ENCODE assay signal across 26 mouse cellular contexts in the genomic region with DNA sequence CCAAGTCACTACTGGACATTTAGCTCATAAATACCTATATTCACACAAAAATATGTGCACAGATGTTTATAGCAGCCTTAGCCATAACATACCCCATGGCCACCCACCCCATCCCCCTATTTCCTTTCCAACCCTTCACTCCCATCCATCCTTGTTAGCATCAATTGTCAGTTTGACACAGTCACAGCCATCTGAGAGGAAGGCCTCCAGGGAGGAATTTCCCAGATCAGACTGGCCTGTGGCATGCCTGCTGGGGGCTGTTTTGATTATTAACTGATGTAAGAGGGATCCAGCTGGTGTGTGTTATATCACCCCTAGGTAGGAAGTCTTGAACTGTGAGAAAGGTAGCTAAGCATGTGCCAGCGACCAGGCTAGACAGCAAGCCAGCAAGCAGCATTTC. TPM values are rescaled to one million over a fixed set of nuclear protein-coding genes. Genes with fewer than 3 reads are reported as not detected.
DNase-seq lines count a peak whose midpoint lies in the region; ATAC-seq and TF ChIP-seq lines count a peak whose summit lies in the region.
"Had no signal": no experiment of that assay in that cellular context is flagged by ENCODE, and none has a peak within 500 bp of the region (broad histone marks: within the 10 kb centered on the region; RNA-seq: fewer than 3 reads in every experiment).

No protein-coding gene starts in this region.

- H3K9ac ChIP-seq in midbrain, embryonic 11.5 days (ENCODE audit: low read length) = no peak overlapping the region
- H3K9ac ChIP-seq in hindbrain, postnatal 0 days (replicated peaks; ENCODE audit: low read length) = no peak overlapping the region
- H3K9ac ChIP-seq: heart, embryonic 13.5 days; kidney, embryonic 15.5 days; limb, embryonic 12.5 days; lung, embryonic 15.5 days; midbrain, embryonic 15.5 days; neural tube, embryonic 13.5 days; stomach, embryonic 15.5 days had no signal

- 71% methylated on average over 1 of the region's 1 CpGs for WGBS in midbrain, embryonic 11.5 days
- WGBS in midbrain, embryonic 10.5 days = 66% methylated on average over 1 of the region's 1 CpGs
- 46% methylated on average over 1 of the region's 1 CpGs for WGBS in hindbrain, postnatal 0 days

- ATAC-seq in midbrain, embryonic 11.5 days (ENCODE audit: low FRiP score) = no peak
- ATAC-seq in hindbrain, postnatal 0 days = 0 out of 2 replicates have a peak, but pooled peaks have one; percentile 49
- ATAC-seq: CD4-positive, CD25-positive, alpha-beta regulatory T cell, adult 4 months; forebrain, embryonic 16.5 days; midbrain, embryonic 15.5 days had no signal

- no peak overlapping the region for H3K4me3 ChIP-seq in midbrain, embryonic 11.5 days (ENCODE audit: low read depth, low read length)
- no peak overlapping the region for H3K4me3 ChIP-seq in midbrain, embryonic 10.5 days
- H3K4me3 ChIP-seq in hindbrain, postnatal 0 days (ENCODE audit: low read length) = no peak overlapping the region
- H3K4me3 ChIP-seq: erythroblast, embryonic 14.5 days; gastrocnemius, adult 2 months; heart, embryonic 13.5 days; kidney, embryonic 15.5 days; limb, embryonic 12.5 days; lung, embryonic 15.5 days; midbrain, embryonic 15.5 days; neural tube, embryonic 13.5 days; stomach, embryonic 15.5 days had no signal

- no peaks in the 10 kb centered on the region for H3K9me3 ChIP-seq in midbrain, embryonic 11.5 days (ENCODE audit: control insufficient read depth, low read length)
- no peaks in the 10 kb centered on the region for H3K9me3 ChIP-seq in midbrain, embryonic 10.5 days (replicated peaks)
- H3K9me3 ChIP-seq in hindbrain, postnatal 0 days (ENCODE audit: low read length) = no peaks in the 10 kb centered on the region
- H3K9me3 ChIP-seq: heart, embryonic 13.5 days; kidney, embryonic 15.5 days; limb, embryonic 12.5 days; lung, embryonic 15.5 days; midbrain, embryonic 15.5 days; neural tube, embryonic 13.5 days; stomach, embryonic 15.5 days had no signal

- H3K4me1 ChIP-seq in midbrain, embryonic 11.5 days (ENCODE audit: control insufficient read depth, insufficient read depth, low read length) = no peaks in the 10 kb centered on the region
- H3K4me1 ChIP-seq in midbrain, embryonic 10.5 days = no peaks in the 10 kb centered on the region
- no peaks in the 10 kb centered on the region for H3K4me1 ChIP-seq in hindbrain, postnatal 0 days (ENCODE audit: insufficient read depth, low read length)
- H3K4me1 ChIP-seq: kidney, embryonic 15.5 days; midbrain, embryonic 15.5 days; stomach, embryonic 15.5 days had no signal

- DNase-seq in embryo, embryonic 10 days (ENCODE audit: low spot score) = peak; percentile 23
- DNase-seq in embryo, embryonic 9.5 days (ENCODE audit: extremely low spot score) = no peak
- DNase-seq in midbrain, embryonic 11.5 days (ENCODE audit: low spot score, missing footprints) = peak; percentile 51
- DNase-seq in midbrain, embryonic 10.5 days (ENCODE audit: low spot score) = no peak
- peak; percentile 33 for DNase-seq in embryo, embryonic 11 days
- no peak for DNase-seq in hindbrain, postnatal 0 days (ENCODE audit: low spot score)
- no peak for DNase-seq in ovary, postnatal 10 days (ENCODE audit: low spot score)
- DNase-seq: adrenal gland, postnatal 14 days; cerebellum, adult 8-10 months; gastrocnemius, adult 2 months; gastrocnemius, postnatal 36 days; heart, postnatal 10 days; kidney, adult 18-20 months; kidney, postnatal 25 days; right cerebral cortex, postnatal 25 days; thymus, postnatal 14 days had no signal

- H3K27ac ChIP-seq in midbrain, embryonic 11.5 days (ENCODE audit: low read depth, low read length) = no peak overlapping the region
- no peak overlapping the region for H3K27ac ChIP-seq in midbrain, embryonic 10.5 days (replicated peaks)
- H3K27ac ChIP-seq in hindbrain, postnatal 0 days = no peak overlapping the region
- H3K27ac ChIP-seq: gastrocnemius, adult 2 months; heart, embryonic 13.5 days; kidney, embryonic 15.5 days; limb, embryonic 12.5 days; lung, embryonic 15.5 days; midbrain, embryonic 15.5 days; neural tube, embryonic 13.5 days; stomach, embryonic 15.5 days had no signal

- no peaks in the 10 kb centered on the region for H3K36me3 ChIP-seq in midbrain, embryonic 11.5 days (ENCODE audit: control insufficient read depth, insufficient read depth, low read length)
- no peaks in the 10 kb centered on the region for H3K36me3 ChIP-seq in midbrain, embryonic 10.5 days
- H3K36me3 ChIP-seq in hindbrain, postnatal 0 days (ENCODE audit: insufficient read depth, low read length) = no peaks in the 10 kb centered on the region
- H3K36me3 ChIP-seq: heart, embryonic 13.5 days; kidney, embryonic 15.5 days; limb, embryonic 12.5 days; lung, embryonic 15.5 days; midbrain, embryonic 15.5 days; neural tube, embryonic 13.5 days; stomach, embryonic 15.5 days had no signal

- no peak for TF ChIP-seq CTCF in hindbrain, postnatal 0 days (IDR thresholded peaks at IDR 0.05; ENCODE audit: low read depth)

- H3K4me2 ChIP-seq in midbrain, embryonic 11.5 days = no peak overlapping the region
- no peak overlapping the region for H3K4me2 ChIP-seq in hindbrain, postnatal 0 days (ENCODE audit: low read depth, low read length)
- H3K4me2 ChIP-seq: heart, embryonic 13.5 days; kidney, embryonic 15.5 days; limb, embryonic 12.5 days; lung, embryonic 15.5 days; midbrain, embryonic 15.5 days; neural tube, embryonic 13.5 days; stomach, embryonic 15.5 days had no signal

- H3K27me3 ChIP-seq in midbrain, embryonic 11.5 days (ENCODE audit: control insufficient read depth, insufficient read depth, low read length) = no peaks in the 10 kb centered on the region
- no peaks in the 10 kb centered on the region for H3K27me3 ChIP-seq in midbrain, embryonic 10.5 days (ENCODE audit: low read depth, poor library complexity, severe bottlenecking)
- H3K27me3 ChIP-seq in hindbrain, postnatal 0 days (ENCODE audit: insufficient read depth, low read length) = no peaks in the 10 kb centered on the region
- H3K27me3 ChIP-seq: heart, embryonic 13.5 days; kidney, embryonic 15.5 days; limb, embryonic 12.5 days; lung, embryonic 15.5 days; midbrain, embryonic 15.5 days; neural tube, embryonic 13.5 days; stomach, embryonic 15.5 days had no signal

RNA-seq across cellular contexts. Expression of gene Svep1, which starts 47.1 kb away (rescaled TPM):
- polyA plus RNA-seq in midbrain, embryonic 11.5 days (2014; fragmentation: Nextera tagmentation; extraction: Ambion mirVana) = 1.7 and 2.2 TPM in 2 replicates
- 1.8 and 2.7 TPM in 2 replicates for polyA plus RNA-seq in midbrain, embryonic 10.5 days (2016; fragmentation: Nextera tagmentation; extraction: Ambion mirVana)
- 8.4 and 10.4 TPM in 2 replicates for total RNA-seq in hindbrain, postnatal 0 days (2014; rRNA removed)
- 2.1 and 2.2 TPM in 2 replicates for polyA plus RNA-seq in hindbrain, postnatal 0 days (2015; fragmentation: Nextera tagmentation; extraction: Ambion mirVana)

Comparison
In these comparisons a context has a peak if more than half of its experiments do, and no peak if none do; other contexts are left out.
1. DNase-seq: peak in embryo, embryonic 10 days (single experiment), midbrain, embryonic 11.5 days (single experiment) and embryo, embryonic 11 days (single experiment); none in embryo, embryonic 9.5 days (single experiment), midbrain, embryonic 10.5 days (single experiment), hindbrain, postnatal 0 days (single experiment) and ovary, postnatal 10 days (single experiment).